Mouse (Mus musculus) lung, adult 2 months (tissue): ENCODE results near the gene Nup37. TPM values are rescaled to one million over a fixed set of nuclear protein-coding genes. Genes with fewer than 3 reads are reported as not detected.

Experiments used
- DNase-seq: peaks from one replicate; pipeline ENCODE4 v3.0.0; 2022
- H3K4me1 ChIP-seq: fragments of 200-500 bp; 2 replicates; pipeline ENCODE4 v1.6.1; 2011; ENCODE audit warnings: low read length; ENCODE audit not compliant: control insufficient read depth, insufficient read depth
- H3K4me3 ChIP-seq: fragments of 200-500 bp; replicated peaks from 2 replicates; pipeline ENCODE3; 2011; ENCODE audit warnings: low read depth, mild to moderate bottlenecking, control low read depth, low read length; ENCODE audit errors: extremely low read depth
- CTCF ChIP-seq: fragments of 200-500 bp; IDR thresholded peaks from 2 replicates; pipeline ENCODE4 v1.5.1; 2011; ENCODE audit warnings: mild to moderate bottlenecking, low read length, control low read depth; ENCODE audit not compliant: insufficient read depth
- POLR2A ChIP-seq: fragments of 200-500 bp; IDR thresholded peaks from 2 replicates; pipeline ENCODE4 v1.6.1; 2011; ENCODE audit warnings: low read depth, mild to moderate bottlenecking, control low read depth, low read length, borderline replicate concordance; ENCODE audit errors: extremely low read depth
- WGBS: fragments of 180-500 bp; shearing (Covaris S2); methylation state at CpG from one replicate; pipeline ENCODE4 v1.1.7; 2018; 5-methylcytosine and 5-hydroxymethylcytosine counted together
- polyA plus RNA-seq: library from polyadenylated mRNA; depleted of rRNA; stranded (reverse); fragments of >200 nt; gene quantifications from 2 replicates; pipeline ENCODE4 v1.2.3, GENCODE M21; 2012; rRNA removed

Nup37 gene
- polyA plus RNA-seq, 1 experiment: 3.6 TPM

GRCm38 (mm10) chr10:88218161-88218560 is 71.4 kb downstream of the Nup37 start:
- no peak for DNase-seq
- no peak for TF ChIP-seq POLR2A
- no peaks in the 10 kb centered on the region for H3K4me1 ChIP-seq
- H3K4me3 ChIP-seq: no peak overlapping the region
- WGBS: 95% methylated on average over 3 of the region's 3 CpGs

- no peak for TF ChIP-seq CTCF
- no peak for TF ChIP-seq POLR2A
- DNase-seq: no peak
- WGBS: 88% methylated on average over 5 of the region's 5 CpGs
- no peaks in the 10 kb centered on the region for H3K4me1 ChIP-seq
- no peak overlapping the region for H3K4me3 ChIP-seq
Measured at GRCm38 (mm10) chr10:88221718-88222117, 74.9 kb downstream of the Nup37 start.

GRCm38 (mm10) chr10:88225421-88225820 is 78.6 kb downstream of the Nup37 start:
- DNase-seq: no peak
- WGBS: 80% methylated on average over 5 of the region's 5 CpGs
- no peak for TF ChIP-seq CTCF
- TF ChIP-seq POLR2A: no peak
- Histone ChIP-seq H3K4me3 (no peak overlapping the region), H3K4me1 (no peaks in the 10 kb centered on the region; the same call in 1 of the 2 replicates)

GRCm38 (mm10) chr10:88227962-88228361 is 81.2 kb downstream of the Nup37 start:
- WGBS: 95% methylated on average over 2 of the region's 2 CpGs
- Histone ChIP-seq H3K4me3 (no peak overlapping the region), H3K4me1 (no peaks in the 10 kb centered on the region; the same call in 1 of the 2 replicates)
- DNase-seq: no peak
- TF ChIP-seq POLR2A: no peak
- TF ChIP-seq CTCF: no peak

Other genes with a start within 250 kb of the Nup37 start
- not detected in 2 replicates for gene Pmch, start 55.9 kb upstream of the Nup37 start, polyA plus RNA-seq
- 0.24 and 0.25 TPM in 2 replicates for gene Parpbp, start 51 bp upstream of the Nup37 start, polyA plus RNA-seq
- 9.3 and 14.4 TPM in 2 replicates for gene Washc3, start 54.1 kb downstream of the Nup37 start, polyA plus RNA-seq
- gene Dram1, start 232.1 kb downstream of the Nup37 start, polyA plus RNA-seq: 326 and 360 TPM in 2 replicates
- 12.4 and 16.6 TPM in 2 replicates for gene Gnptab, start 232.1 kb downstream of the Nup37 start, polyA plus RNA-seq